22 mouse cellular contexts compared by ENCODE assay signal in genomic region chr3:30727209-30727608, GRCm38 (mm10). TPM values are rescaled to one million over a fixed set of nuclear protein-coding genes. Genes with fewer than 3 reads are reported as not detected.
"Had no signal": no experiment of that assay in that cellular context is flagged by ENCODE, and none has a peak within 500 bp of the region (broad histone marks: within the 10 kb centered on the region; RNA-seq: fewer than 3 reads in every experiment).

No protein-coding gene starts in this region.

- H3K27me3 ChIP-seq: limb, embryonic 13.5 days; neural tube, embryonic 13.5 days; stomach, embryonic 15.5 days had no signal

- H3K4me3 ChIP-seq: layer of hippocampus, adult 2 months; limb, embryonic 13.5 days; megakaryocyte, embryonic 14.5 days; neural tube, embryonic 13.5 days; stomach, embryonic 15.5 days had no signal

- H3K27ac ChIP-seq: kidney, postnatal 0 days; layer of hippocampus, adult 2 months; limb, embryonic 13.5 days; liver, embryonic 14.5 days; neural tube, embryonic 13.5 days; stomach, embryonic 15.5 days had no signal

- H3K4me2 ChIP-seq: limb, embryonic 13.5 days; midbrain, embryonic 11.5 days; neural tube, embryonic 13.5 days; stomach, embryonic 15.5 days had no signal

- H3K9ac ChIP-seq: limb, embryonic 13.5 days; liver, embryonic 14.5 days; neural tube, embryonic 13.5 days; stomach, embryonic 15.5 days had no signal

- DNase-seq: kidney, adult 9 months; kidney, postnatal 4 days; left cerebral cortex, postnatal 4 days; lung, adult 2 months; lung, postnatal 36 days; right cerebral cortex, postnatal 14 days; thymus, postnatal 4 days had no signal

- H3K36me3 ChIP-seq: limb, embryonic 13.5 days; neural tube, embryonic 13.5 days; stomach, embryonic 15.5 days had no signal

- H3K9me3 ChIP-seq: limb, embryonic 13.5 days; megakaryocyte, embryonic 14.5 days; neural tube, embryonic 13.5 days; stomach, embryonic 15.5 days had no signal

- H3K4me1 ChIP-seq: limb, embryonic 13.5 days had no signal

- ATAC-seq: lung, postnatal 0 days; midbrain, embryonic 16.5 days had no signal

RNA-seq across cellular contexts. Expression of gene Samd7, which starts 18.9 kb away (rescaled TPM):
- total RNA-seq: layer of hippocampus, adult 2 months; left cerebral cortex, adult 18-20 months; left cerebral cortex, postnatal 10 days; liver, adult 2 months had no signal
- polyA plus RNA-seq: kidney, postnatal 0 days; limb, embryonic 13.5 days; liver, adult 2 months; lung, adult 2 months; lung, postnatal 0 days; midbrain, embryonic 11.5 days; neural tube, embryonic 13.5 days; stomach, embryonic 15.5 days had no signal

RNA-seq across cellular contexts. Expression of gene Lrrc31, which starts 27.6 kb away (rescaled TPM):
- total RNA-seq: layer of hippocampus, adult 2 months; layer of hippocampus, postnatal 10 days; left cerebral cortex, adult 18-20 months; left cerebral cortex, postnatal 10 days; left cerebral cortex, postnatal 4 days; liver, adult 2 months had no signal
- polyA plus RNA-seq: limb, embryonic 13.5 days; liver, adult 2 months; liver, embryonic 14.5 days; midbrain, embryonic 11.5 days; neural tube, embryonic 13.5 days; spleen, adult 2 months had no signal
